Mouse (Mus musculus) inflammation-experienced regulatory T-cells, adult 6 months (primary cell): ENCODE measurements around the gene Catsper1. TPM values are rescaled to one million over a fixed set of nuclear protein-coding genes. Genes with fewer than 3 reads are reported as not detected.
"Not testable (repeated sequence)": the region's sequence is repeated elsewhere in the genome, so short reads cannot be mapped to it uniquely, and the experiment has no call there.

ENCODE experiments used
- ATAC-seq: one replicate; pipeline ENCODE4 v1.8.0; 2017
- polyA plus RNA-seq, 3 experiments: library from polyadenylated mRNA; unstranded; fragments of 100-300 nt; shearing (Covaris generic); gene quantifications; one replicate each; pipeline ENCODE4 v1.2.1; 2017

The Catsper1 gene
- polyA plus RNA-seq, result not detected

DNA sequence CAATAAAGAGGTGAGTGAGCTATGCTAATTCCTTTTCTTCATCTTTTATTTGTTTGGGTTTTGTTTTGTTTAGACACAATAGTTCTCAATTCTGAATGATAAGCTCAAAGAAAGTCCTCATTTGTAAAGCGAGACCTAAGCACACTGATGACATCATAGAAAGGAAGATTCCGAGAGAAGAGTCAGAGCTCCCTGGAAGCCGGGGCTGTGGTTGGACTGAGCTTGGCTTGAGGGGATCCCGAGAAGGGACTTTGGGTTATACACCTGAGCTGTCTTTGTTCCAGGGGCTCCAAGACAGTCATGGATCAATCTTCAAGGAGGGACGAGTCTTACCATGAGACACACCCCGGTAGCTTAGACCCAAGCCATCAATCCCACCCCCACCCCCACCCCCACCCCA is at the start of gene Catsper1:
TSS of gene Catsper1 (plus strand) at position 301 of the 400 bp plus-strand sequence.
- no peak for ATAC-seq

- ATAC-seq, result peak; percentile 98
Measured at GRCm38 (mm10) chr19:5294972-5295735, 40.4 kb upstream of the Catsper1 start, which contains the start of gene Sf3b2. Sf3b2 (minus strand) TSS chr19:5295455.

- peak; percentile 14 for ATAC-seq
Measured at GRCm38 (mm10) chr19:5295736-5296075, 39.8 kb upstream of the Catsper1 start.

DNA sequence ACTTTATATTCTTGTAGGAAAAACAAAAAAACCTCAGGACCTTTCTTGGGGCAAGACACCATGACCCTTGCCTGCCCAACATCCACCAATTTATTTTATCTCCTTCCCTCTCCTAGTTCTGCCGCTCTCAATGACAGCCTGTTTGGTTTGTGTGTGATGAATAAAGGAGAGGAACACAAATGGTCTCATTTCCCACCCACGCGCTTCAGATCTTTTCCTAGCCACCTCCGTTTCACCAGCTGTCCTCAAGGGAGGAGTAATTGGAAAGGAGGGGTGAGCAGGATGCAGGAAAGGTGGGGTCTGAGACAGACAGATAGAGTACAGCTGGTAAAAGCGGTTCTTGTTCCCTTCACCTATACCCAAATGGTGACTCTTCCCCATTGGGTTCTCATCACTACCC is 38.9 kb upstream of the Catsper1 start:
- no peak for ATAC-seq

DNA sequence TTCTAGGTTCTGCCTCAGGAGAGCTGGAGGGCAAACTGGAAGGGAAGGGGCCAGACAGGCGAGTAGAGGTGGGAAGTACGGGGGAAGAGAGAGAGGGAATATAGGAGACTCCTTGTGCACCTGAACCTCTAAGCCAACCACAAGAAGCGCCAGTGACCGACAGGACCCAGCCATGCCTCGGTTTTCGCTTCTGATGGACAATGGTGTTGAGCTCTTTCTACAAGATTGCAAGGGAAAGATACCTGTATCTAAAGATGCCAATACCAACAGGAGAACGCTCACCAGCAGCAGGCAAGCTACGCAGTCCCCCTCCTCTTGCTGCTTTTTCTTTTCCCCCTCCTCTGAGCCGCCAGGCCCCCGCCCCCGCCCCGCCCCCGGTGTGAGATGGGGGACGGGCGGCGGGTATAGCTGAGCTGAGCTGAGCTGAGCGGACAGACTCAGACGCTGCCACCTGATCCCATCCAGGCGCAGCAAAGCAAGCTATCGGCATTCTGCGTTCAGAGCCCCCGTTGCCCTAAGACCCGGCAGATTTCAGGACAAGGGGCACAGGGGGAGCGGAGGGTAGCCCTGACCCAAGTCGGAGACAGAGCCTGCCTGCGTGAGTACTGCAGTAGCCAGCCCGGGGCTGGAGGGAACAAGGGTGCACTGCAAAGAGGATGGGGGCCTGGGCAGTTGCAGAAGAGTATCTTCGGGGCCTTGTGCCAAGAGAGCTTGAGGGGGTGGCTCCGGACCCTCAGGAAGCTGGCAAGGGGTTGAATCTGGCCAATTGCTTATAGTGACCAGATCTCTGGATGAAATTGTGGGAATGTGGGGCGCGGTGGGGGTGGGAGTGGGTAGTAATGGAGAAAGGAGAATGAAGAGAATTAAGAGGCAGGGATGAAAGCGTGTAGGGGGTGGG is 37.4 kb upstream of the Catsper1 start, which contains the start of gene Gal3st3:
TSS of gene Gal3st3 (plus strand) at position 429 of the 898 bp plus-strand sequence.
- ATAC-seq, result no peak

- ATAC-seq, result no peak
Measured at GRCm38 (mm10) chr19:5300588-5300987, 35.0 kb upstream of the Catsper1 start.

- ATAC-seq, result peak; percentile 43
Measured at GRCm38 (mm10) chr19:5302455-5302854, 33.1 kb upstream of the Catsper1 start.

DNA sequence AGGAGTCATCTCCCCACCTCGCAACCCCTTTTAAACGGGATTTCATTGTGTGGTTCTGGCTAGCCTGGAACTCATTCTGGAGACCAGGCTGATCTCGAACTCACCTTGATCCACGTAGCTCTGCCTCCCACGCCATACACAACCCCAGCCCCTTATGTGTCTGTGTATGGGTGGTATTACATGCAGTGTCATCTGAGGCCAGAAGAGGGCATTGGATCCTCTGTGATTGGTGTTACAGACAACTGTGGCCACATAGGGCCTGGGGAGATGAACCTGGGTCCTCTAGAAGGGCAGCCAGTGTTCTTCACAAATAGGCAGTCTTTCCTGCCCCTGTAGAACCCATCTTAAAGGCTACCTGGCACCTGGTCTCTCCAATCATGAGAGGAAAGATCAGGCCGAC is 29.3 kb upstream of the Catsper1 start:
- no peak for ATAC-seq

DNA sequence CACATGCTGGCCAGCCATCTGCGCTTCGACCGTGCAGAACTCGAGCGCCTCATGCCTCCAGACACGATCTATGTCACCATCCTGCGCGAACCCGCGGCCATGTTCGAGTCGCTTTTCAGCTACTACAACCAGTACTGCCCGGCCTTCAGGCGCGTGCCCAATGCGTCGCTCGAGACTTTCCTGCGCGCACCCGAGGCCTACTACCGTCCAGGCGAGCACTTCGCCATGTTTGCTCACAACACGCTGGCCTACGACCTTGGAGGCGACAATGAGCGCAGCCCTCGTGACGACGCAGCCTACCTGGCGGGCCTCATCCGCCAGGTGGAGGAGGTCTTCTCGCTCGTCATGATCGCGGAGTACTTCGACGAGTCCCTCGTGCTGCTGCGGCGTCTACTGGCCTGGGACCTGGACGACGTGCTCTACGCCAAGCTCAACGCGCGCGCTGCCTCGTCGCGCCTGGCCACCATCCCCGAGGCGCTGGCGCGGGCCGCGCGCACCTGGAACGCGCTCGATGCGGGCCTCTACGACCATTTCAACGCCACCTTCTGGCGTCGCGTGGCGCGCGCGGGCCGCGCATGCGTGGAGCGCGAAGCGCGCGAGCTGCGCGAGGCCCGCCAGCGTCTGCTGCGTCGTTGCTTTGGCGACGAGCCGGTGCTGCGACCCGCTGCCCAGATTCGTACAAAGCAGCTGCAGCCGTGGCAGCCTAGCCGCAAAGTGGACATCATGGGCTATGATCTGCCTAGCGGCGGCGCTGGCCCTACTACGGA is 28.4 kb upstream of the Catsper1 start:
- ATAC-seq, result no peak

- no peak for ATAC-seq
Measured at GRCm38 (mm10) chr19:5309025-5309424, 26.5 kb upstream of the Catsper1 start.

DNA sequence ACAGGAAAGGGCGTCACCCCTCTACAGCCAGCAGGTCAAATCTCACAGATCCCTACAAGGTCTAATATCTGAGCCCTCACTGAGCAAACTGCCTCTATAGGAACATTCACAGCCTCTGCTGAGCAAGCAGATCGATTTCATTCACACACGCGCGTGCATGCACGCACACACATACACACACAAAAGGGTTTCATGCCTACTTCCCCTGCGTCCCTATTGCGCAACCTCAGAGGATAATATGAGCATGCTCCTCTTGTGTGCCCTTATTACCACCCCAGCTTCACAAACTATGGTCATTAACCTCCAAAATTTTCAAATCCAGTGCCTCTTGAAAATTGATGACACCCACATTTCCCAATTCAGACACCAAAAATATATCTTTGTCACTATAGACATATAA is 22.4 kb upstream of the Catsper1 start:
- ATAC-seq, result no peak

GRCm38 (mm10) chr19:5323801-5324200 is 11.7 kb upstream of the Catsper1 start:
- ATAC-seq, result peak; percentile 50

GRCm38 (mm10) chr19:5327970-5328369 is 7.6 kb upstream of the Catsper1 start:
- no peak for ATAC-seq

DNA sequence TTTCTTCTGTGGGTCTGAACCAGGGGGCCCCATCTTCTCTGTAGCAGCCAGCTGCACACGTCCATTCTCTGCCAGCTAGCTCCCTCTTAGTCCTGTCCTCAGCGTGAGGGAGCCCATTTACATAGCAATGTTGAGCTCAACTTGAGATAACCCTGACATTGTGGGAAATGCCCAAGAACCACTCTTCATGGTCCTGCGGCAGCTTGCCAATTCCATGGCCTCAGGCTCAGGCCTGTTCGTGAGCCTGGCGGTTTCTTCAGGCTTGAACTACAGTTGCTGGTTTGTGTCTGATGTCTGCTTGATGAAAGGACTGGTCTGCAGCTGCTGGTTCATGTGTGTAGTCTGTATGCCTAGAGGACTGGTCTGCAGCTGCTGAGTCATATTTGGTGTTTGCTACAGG is 800 bp upstream of the Catsper1 start:
- ATAC-seq, result no peak

- ATAC-seq, result no peak
Measured at GRCm38 (mm10) chr19:5337975-5338374, 2.4 kb downstream of the Catsper1 start.

GRCm38 (mm10) chr19:5341360-5341759 is 5.8 kb downstream of the Catsper1 start:
- ATAC-seq, result no peak

DNA sequence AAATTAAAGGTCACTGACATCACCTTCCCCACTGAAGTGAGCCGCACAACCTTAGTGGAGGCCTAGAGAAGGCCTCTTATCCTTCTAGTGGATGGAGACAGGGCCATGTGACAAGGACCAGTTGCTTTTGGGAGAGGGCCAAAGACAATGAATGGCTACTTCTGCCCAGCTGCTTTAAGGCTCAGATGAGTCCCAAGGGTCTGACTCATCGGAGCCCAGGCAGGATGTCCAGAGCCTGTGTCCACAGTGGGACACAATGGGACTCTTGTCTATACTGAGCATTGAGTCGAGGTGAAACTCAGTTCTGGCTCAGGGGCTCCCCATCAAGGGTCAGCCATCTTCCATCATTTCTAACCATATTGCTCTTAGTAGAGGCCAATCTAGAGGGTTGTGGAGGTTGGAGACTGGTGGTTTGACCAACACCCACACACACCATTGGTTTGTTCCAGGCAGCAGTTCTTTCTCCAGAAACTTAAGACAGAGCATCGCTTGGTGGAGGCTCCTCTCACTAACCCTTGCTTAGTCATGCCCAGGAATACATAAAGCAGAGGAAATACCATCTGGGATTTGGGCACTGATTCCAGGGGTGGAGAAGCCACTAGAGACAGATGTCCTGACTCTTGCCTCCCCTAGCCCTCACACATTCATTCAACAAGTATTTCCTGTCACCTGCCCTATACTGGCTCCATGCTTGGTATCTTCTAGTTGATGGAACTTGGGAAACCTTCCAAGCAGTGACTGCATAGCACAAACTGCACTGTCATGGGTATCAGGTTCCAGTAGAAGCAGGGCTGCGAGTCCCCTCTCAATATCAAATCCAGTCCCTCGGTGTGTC is 10.0 kb downstream of the Catsper1 start:
- ATAC-seq, result no peak

GRCm38 (mm10) chr19:5348064-5348463 is 12.5 kb downstream of the Catsper1 start:
- no peak for ATAC-seq

GRCm38 (mm10) chr19:5348526-5349501 is 13.3 kb downstream of the Catsper1 start:
- peak; percentile 38 for ATAC-seq

DNA sequence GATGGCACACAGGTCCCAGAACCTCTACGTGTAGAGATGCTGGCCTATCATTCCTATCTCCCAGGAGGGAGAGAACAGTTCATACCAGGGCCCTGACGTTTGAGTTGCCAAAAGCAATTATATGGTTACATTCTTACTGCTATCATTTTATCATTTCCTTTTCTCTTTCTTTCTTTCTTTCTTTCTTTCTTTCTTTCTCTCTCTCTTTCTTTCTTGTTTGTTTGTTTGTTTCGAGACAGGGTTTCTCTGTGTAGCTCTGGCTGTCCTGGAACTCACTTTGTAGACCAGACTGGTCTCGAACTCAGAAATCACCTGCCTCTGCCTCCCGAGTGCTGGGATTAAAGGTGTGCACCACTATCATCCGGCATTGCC is 13.9 kb downstream of the Catsper1 start, which contains the start of gene Cst6:
TSS of gene Cst6 (minus strand) at position 73 of the 372 bp plus-strand sequence.
- ATAC-seq, result not testable (repeated sequence)

- ATAC-seq, result no peak
Measured at GRCm38 (mm10) chr19:5353609-5354008, 18.1 kb downstream of the Catsper1 start.
